Mouse (Mus musculus) midbrain, embryonic 13.5 days (tissue): ENCODE data around the gene Zfp212. TPM values are rescaled to one million over a fixed set of nuclear protein-coding genes. Genes with fewer than 3 reads are reported as not detected.

ENCODE experiments used
- ATAC-seq: fragments of 200-750 bp; cut with Nextera tagmentation; 2 replicates; pipeline ENCODE4 v1.8.0; 2017; ENCODE audit warnings: mild to moderate bottlenecking, moderate TSS enrichment, moderate library complexity
- H3K27ac ChIP-seq: fragments of 300-500 bp; sonication (generic); 2 replicates; pipeline ENCODE4 v1.5.1; 2015; ENCODE audit warnings: inconsistent platforms, mild to moderate bottlenecking, moderate library complexity
- H3K27me3 ChIP-seq: fragments of 300-500 bp; sonication (generic); 2 replicates; pipeline ENCODE4 v1.6.1; 2015; ENCODE audit warnings: mild to moderate bottlenecking, inconsistent platforms
- H3K36me3 ChIP-seq: fragments of 300-500 bp; sonication (generic); 2 replicates; pipeline ENCODE4 v1.6.1; 2015; ENCODE audit warnings: mild to moderate bottlenecking, inconsistent platforms
- H3K4me1 ChIP-seq: fragments of 300-500 bp; sonication (generic); replicated peaks from 2 replicates; pipeline ENCODE4 v1.6.1; 2015; ENCODE audit warnings: inconsistent platforms
- H3K4me2 ChIP-seq: fragments of 300-500 bp; sonication (generic); replicated peaks from 2 replicates; pipeline ENCODE4 v1.6.1; 2015; ENCODE audit warnings: moderate library complexity, mild to moderate bottlenecking, inconsistent platforms
- H3K4me3 ChIP-seq: fragments of 300-500 bp; sonication (generic); replicated peaks from 2 replicates; pipeline ENCODE4 v1.5.1; 2015; ENCODE audit warnings: mild to moderate bottlenecking, inconsistent platforms
- H3K9ac ChIP-seq: fragments of 300-500 bp; sonication (generic); replicated peaks from 2 replicates; pipeline ENCODE4 v1.6.1; 2015; ENCODE audit warnings: mild to moderate bottlenecking, inconsistent platforms
- H3K9me3 ChIP-seq: fragments of 300-500 bp; sonication (generic); 2 replicates; pipeline ENCODE4 v1.6.1; 2016; ENCODE audit warnings: mild to moderate bottlenecking, inconsistent platforms
- WGBS: fragments of 180-500 bp; shearing (Covaris S2); methylation state at CpG from one replicate; pipeline ENCODE4 v1.1.7; 2015; 5-methylcytosine and 5-hydroxymethylcytosine counted together
- polyA plus RNA-seq: library from polyadenylated mRNA; unstranded; fragments of >200 nt; fragmentation: Nextera tagmentation; extraction: Ambion mirVana; gene quantifications from 2 replicates; pipeline ENCODE4 v1.2.1, GENCODE M21; 2015

Gene Zfp212
- polyA plus RNA-seq, 1 experiment from 2014 or later: 22.2 TPM

DNA sequence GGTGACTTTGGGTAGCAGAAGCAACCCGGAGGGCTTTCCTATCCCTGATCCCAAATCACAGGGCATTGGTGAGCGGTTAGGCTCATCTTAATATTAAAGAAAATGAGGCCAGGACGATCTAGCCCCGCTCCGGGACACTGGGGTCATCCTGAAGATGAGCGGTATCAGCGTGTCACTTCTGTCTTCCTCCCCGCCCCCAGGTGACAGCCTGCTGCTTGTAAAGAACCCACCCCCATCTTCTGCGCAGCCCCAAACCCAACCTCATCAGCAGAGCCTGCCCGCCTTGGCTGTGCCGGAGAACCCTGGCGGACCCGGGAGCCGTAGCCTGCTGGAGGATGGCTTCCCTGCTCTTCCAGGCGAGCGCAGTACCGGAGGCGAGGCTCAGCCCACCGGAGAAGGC is 15.9 kb upstream of the Zfp212 start:
- ATAC-seq: no peak
- no peaks in the 10 kb centered on the region for H3K9me3 ChIP-seq
- no peak overlapping the region for H3K4me2 ChIP-seq
- H3K36me3 ChIP-seq: peaks cover 83% of the 10 kb centered on the region
- H3K4me3 ChIP-seq: no peak overlapping the region
- peaks cover 16% of the 10 kb centered on the region for H3K27me3 ChIP-seq
- H3K9ac ChIP-seq: no peak overlapping the region
- 33% methylated on average over 19 of the region's 19 CpGs for WGBS
- H3K4me1 ChIP-seq: no peaks in the 10 kb centered on the region
- H3K27ac ChIP-seq: no peak overlapping the region

DNA sequence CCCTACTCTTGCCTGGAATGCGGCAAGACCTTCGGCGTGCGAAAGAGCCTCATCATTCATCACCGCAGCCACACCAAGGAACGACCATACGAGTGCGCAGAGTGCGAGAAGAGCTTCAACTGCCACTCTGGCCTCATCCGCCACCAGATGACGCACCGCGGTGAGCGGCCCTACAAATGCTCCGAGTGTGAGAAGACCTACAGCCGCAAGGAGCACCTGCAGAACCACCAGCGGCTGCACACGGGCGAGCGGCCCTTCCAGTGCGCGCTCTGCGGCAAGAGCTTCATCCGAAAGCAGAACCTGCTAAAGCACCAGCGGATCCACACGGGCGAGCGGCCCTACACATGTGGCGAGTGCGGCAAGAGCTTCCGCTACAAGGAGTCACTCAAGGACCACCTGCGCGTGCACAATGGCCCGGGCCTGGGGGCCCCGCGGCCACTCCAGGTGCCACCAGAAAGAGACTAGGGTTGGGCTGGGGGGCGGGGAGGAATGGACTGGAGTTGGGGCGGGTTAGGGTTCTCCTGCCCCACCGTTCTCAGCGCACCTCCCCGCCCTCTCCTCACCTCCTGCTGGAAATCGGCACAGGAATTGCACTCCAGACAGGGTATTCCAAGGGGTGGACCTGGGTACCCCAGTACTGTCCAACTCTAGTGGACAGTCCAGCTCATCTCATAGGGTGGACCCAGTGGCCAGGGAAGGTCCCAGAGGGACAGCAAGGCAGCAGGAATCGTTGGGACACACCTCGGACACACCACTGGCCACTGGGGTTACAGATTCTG is 15.2 kb upstream of the Zfp212 start:
- Histone ChIP-seq H3K9ac (no peak overlapping the region), H3K4me3 (no peak overlapping the region), H3K36me3 (peaks cover 76% of the 10 kb centered on the region), H3K27ac (no peak overlapping the region), H3K4me2 (no peak overlapping the region), H3K9me3 (no peaks in the 10 kb centered on the region), H3K4me1 (no peaks in the 10 kb centered on the region), H3K27me3 (peaks cover 16% of the 10 kb centered on the region)
- WGBS: 55% methylated on average over 44 of the region's 44 CpGs
- ATAC-seq: 0 out of 2 replicates have a peak, but pooled peaks have one; percentile 50

DNA sequence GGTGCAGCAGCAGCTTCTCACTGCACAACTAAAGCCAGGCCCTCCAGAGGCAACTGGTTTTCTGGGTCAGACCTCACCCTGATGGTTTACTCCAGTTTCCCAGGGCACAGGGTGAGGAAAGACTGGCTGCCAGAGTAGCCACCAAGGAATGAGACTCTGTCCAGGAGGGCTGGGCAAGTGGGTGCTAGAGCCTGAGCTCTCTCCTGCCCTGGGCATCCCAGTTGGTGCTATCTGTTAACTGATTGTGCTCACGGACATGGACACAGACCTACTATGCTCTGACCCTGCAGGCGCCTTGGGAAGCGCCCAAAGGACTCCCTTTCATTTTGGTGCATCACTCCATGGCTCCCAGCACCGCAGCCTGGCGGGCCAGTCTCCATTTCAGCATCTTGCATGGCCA is 13.9 kb upstream of the Zfp212 start:
- WGBS: 97% methylated on average over 5 of the region's 5 CpGs
- Histone ChIP-seq H3K4me2 (no peak overlapping the region), H3K27me3 (peaks cover 16% of the 10 kb centered on the region), H3K4me3 (no peak overlapping the region), H3K36me3 (peaks cover 64% of the 10 kb centered on the region), H3K4me1 (no peaks in the 10 kb centered on the region), H3K9me3 (no peaks in the 10 kb centered on the region), H3K27ac (no peak overlapping the region), H3K9ac (no peak overlapping the region)
- no peak for ATAC-seq

DNA sequence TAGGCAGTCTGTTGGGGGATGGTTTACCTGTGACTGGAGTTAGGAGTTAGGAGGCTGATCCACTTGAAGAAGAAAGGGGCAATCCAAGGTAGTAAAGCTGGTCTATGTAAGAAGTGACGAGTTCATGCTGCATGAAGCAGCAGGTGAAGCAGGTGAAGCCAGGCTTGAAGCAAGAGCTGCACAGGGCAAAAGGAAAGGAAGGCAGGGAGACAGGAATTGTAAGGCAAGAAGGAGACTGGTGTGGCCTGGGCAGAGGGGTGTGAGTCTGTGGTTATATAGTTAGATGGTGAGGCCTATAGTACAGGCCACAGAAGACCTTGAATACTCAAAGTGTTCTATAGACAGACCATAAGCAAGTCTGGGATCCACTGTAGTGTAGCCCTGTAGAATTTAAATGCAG is 11.3 kb upstream of the Zfp212 start:
- H3K4me2 ChIP-seq: no peak overlapping the region
- WGBS: 91% methylated on average over 1 of the region's 1 CpGs
- no peak overlapping the region for H3K9ac ChIP-seq
- H3K27me3 ChIP-seq: peaks cover 8% of the 10 kb centered on the region
- H3K27ac ChIP-seq: no peak overlapping the region
- no peaks in the 10 kb centered on the region for H3K4me1 ChIP-seq
- H3K9me3 ChIP-seq: no peaks in the 10 kb centered on the region
- H3K36me3 ChIP-seq: peaks cover 40% of the 10 kb centered on the region
- H3K4me3 ChIP-seq: no peak overlapping the region
- ATAC-seq: no peak

DNA sequence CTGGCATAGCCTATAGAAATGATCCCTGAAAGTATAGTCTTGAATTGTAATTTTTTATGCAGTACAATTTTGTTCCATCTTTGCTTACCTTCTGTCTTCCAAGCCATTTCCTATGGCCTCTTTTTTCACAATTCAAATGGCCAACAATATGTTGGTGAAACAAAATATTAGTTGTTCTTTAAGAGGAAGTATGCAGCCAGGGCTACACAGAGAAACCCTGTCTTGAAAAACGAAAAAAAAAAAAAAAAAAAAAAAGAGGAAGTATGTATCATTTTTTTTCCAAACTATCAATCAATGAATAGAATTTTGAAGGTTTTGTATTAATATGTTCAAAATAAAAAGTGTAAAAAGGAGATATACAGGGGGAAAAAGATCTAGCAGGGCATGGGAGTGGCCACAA is 8.6 kb upstream of the Zfp212 start:
- no peak for ATAC-seq
- Histone ChIP-seq H3K9me3 (no peaks in the 10 kb centered on the region), H3K4me2 (no peak overlapping the region), H3K27me3 (no peaks in the 10 kb centered on the region), H3K27ac (no peak overlapping the region), H3K4me3 (no peak overlapping the region), H3K4me1 (no peaks in the 10 kb centered on the region), H3K9ac (no peak overlapping the region), H3K36me3 (peaks cover 14% of the 10 kb centered on the region)
- WGBS: 70% methylated on average over 1 of the region's 1 CpGs

DNA sequence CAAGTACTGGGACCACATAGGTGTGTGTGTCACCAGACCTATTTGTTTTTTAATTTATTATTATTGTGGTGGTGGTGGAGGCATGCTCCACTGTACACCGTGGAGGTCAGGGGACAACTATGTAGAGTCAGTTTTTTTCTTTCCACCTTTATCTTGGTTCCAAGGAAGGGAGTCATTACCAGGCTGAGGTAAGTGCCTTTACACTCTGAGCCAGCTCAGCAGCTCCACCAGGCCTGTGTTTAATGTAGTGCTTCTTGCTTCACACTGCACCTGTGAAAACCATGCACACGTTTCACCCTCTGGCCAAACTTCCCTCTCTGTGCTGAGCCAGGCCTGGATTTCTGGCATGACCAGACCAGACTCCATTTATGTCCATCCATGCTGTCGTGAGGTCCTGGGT is 7.3 kb upstream of the Zfp212 start:
- Histone ChIP-seq H3K36me3 (peaks cover 3% of the 10 kb centered on the region; the same call in 1 of the 2 replicates), H3K9me3 (no peaks in the 10 kb centered on the region), H3K9ac (no peak overlapping the region), H3K4me1 (no peaks in the 10 kb centered on the region), H3K27ac (no peak overlapping the region), H3K27me3 (no peaks in the 10 kb centered on the region), H3K4me2 (no peak overlapping the region), H3K4me3 (no peak overlapping the region)
- no peak for ATAC-seq
- WGBS: 67% methylated on average over 3 of the region's 3 CpGs

DNA sequence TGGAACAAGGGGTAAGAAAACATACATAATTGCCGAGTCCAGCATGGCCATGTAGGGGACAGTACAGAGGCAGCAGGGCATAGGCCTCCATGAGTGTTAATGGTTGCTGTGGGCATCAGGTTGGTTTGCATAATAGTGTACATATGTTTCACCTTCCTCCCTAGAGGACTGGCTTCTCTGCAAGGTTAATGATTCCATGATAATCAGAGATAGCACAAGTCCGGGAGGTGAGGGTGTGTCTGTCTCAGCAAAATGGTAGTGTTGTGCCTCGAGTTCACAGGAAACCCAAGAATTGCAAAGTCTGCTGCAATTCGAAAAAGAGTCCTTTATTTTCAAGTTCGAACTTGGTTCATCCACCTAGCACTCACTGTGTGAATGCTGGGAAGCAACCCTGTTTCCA is 3.2 kb upstream of the Zfp212 start:
- Histone ChIP-seq H3K4me3 (no peak overlapping the region), H3K4me1 (peaks cover 11% of the 10 kb centered on the region), H3K9ac (no peak overlapping the region), H3K36me3 (no peaks in the 10 kb centered on the region), H3K4me2 (no peak overlapping the region), H3K9me3 (no peaks in the 10 kb centered on the region), H3K27ac (no peak overlapping the region), H3K27me3 (no peaks in the 10 kb centered on the region)
- no peak for ATAC-seq
- WGBS: 86% methylated on average over 5 of the region's 5 CpGs

DNA sequence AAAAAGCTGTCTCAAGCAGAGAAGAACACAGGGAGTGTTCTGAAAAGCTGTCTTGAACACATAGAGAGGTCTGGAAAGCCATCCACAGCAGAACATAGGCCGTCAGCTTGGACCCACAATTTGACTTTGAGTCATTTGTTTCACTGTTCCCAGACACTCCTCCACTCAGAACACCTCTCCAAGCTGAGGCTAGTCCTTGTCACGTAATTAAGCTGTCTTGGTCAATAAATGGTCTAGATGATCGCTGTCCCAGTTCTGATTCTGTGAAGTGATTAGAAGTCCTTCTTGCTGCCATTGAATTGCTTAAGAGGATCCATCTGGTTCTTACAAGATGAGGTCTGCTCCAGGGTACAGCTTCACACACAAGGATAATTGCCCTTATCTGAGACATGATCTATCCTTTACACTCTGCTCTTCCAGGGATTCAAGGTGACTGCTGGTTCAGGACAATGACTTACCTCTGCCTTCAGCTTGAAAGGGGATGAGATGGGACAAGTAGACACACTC is 1.5 kb upstream of the Zfp212 start:
- no peak overlapping the region for H3K27ac ChIP-seq
- H3K9ac ChIP-seq: no peak overlapping the region
- H3K4me2 ChIP-seq: no peak overlapping the region
- no peak overlapping the region for H3K4me3 ChIP-seq
- no peaks in the 10 kb centered on the region for H3K9me3 ChIP-seq
- ATAC-seq: no peak
- no peaks in the 10 kb centered on the region for H3K36me3 ChIP-seq
- WGBS: 87% methylated on average over 3 of the region's 3 CpGs
- H3K27me3 ChIP-seq: no peaks in the 10 kb centered on the region
- peaks cover 19% of the 10 kb centered on the region for H3K4me1 ChIP-seq

DNA sequence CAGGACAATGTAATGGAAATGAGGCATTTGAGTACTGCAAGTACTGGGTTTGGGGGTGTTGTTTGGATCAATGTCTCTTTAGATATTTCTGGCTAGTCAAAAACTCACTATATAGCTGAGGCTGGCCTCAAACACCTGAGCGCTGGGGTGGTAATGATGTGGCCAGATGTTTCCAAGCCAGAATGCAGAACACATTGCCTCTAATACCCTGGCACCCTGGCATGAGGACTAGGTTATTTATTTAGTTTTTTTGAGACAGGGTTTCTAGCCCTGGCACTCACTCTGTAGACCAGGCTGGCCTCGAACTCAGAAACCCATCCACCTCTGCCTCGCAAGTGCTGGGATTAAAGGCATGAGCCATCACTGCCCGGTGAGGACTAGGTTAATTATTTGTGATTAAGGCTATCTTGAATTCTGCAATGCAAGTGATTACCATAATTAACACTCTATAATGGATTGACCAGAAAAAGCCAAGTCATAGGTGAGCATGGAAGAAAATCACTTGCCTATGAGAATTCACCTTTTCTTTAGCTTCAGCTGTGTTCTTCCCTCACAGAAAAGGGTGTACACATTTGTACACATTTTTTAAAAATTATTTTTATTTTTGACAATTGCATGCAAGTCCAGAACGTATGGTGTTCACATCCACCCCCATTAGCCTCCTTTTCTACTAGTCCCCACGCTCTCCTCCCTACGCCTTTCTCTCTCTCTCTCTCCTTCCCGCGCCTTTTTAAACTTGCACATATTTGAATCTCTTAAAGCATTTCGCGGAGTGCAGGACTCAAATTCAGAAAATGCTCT is 430 bp upstream of the Zfp212 start:
- Histone ChIP-seq H3K4me3 (peak overlapping the region; percentile 91), H3K9ac (peak overlapping the region; percentile 85), H3K4me1 (peaks cover 19% of the 10 kb centered on the region), H3K27me3 (no peaks in the 10 kb centered on the region), H3K4me2 (peak overlapping the region; percentile 94), H3K27ac (peak overlapping the region; percentile 95), H3K36me3 (no peaks in the 10 kb centered on the region), H3K9me3 (no peaks in the 10 kb centered on the region)
- 26% methylated on average over 11 of the region's 11 CpGs for WGBS
- peak; percentile 62 for ATAC-seq

DNA sequence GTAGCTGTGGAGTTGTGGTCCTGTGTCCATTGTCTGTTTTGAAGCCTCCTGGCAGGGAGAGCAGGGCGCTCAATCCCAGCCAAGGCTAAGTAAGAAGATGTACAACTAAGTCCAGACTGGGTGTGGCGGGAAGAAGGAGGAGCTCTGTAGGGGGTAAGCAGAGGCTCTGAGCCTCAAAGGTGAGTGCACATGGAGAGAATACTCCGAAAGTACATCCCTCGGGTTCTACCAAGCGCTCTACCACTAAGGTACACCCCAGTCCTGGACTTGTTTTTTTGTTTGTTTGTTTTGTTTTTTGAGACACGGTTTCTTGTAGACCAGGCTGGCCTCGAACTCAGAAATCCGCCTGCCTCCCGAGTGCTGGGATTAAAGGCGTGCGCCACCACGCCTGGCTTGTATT is 22.2 kb downstream of the Zfp212 start:
- Histone ChIP-seq H3K9ac (no peak overlapping the region), H3K36me3 (peaks cover 8% of the 10 kb centered on the region; the same call in 1 of the 2 replicates), H3K9me3 (no peaks in the 10 kb centered on the region), H3K27me3 (peaks cover 4% of the 10 kb centered on the region; the same call in 1 of the 2 replicates), H3K4me3 (peak overlapping the region; percentile 44), H3K27ac (no peak overlapping the region), H3K4me2 (peak overlapping the region; percentile 69), H3K4me1 (peaks cover 12% of the 10 kb centered on the region)
- 49% methylated on average over 12 of the region's 12 CpGs for WGBS
- ATAC-seq: no peak

- Histone ChIP-seq H3K27ac (no peak overlapping the region), H3K27me3 (peaks cover 4% of the 10 kb centered on the region; the same call in 1 of the 2 replicates), H3K4me1 (peaks cover 12% of the 10 kb centered on the region), H3K36me3 (peaks cover 8% of the 10 kb centered on the region; the same call in 1 of the 2 replicates), H3K9ac (peak overlapping the region; percentile 62), H3K9me3 (no peaks in the 10 kb centered on the region), H3K4me3 (peak overlapping the region; percentile 44), H3K4me2 (peak overlapping the region; percentile 69)
- ATAC-seq: peak; percentile 93
- WGBS: 9% methylated on average over 64 of the region's 64 CpGs
These were observed 22.9 kb downstream of the Zfp212 start for GRCm38 (mm10) chr6:47943021-47943691.
